Mouse (Mus musculus) embryonic facial prominence, embryonic 12.5 days (tissue): ENCODE results near the gene Plcg2. TPM values are rescaled to one million over a fixed set of nuclear protein-coding genes. Genes with fewer than 3 reads are reported as not detected.

Experiments used
- ATAC-seq: fragments of 200-750 bp; cut with Nextera tagmentation; 2 replicates; pipeline ENCODE4 v1.8.0; 2017; ENCODE audit not compliant: insufficient number of reproducible peaks, insufficient read depth, low FRiP score, low TSS enrichment
- H3K27ac ChIP-seq: fragments of 300-500 bp; sonication (generic); 2 replicates; pipeline ENCODE4 v1.5.1; 2016; ENCODE audit warnings: mild to moderate bottlenecking
- H3K27me3 ChIP-seq: fragments of 300-500 bp; sonication (generic); 2 replicates; pipeline ENCODE4 v1.6.1; 2016; ENCODE audit warnings: mild to moderate bottlenecking, moderate library complexity
- H3K36me3 ChIP-seq: fragments of 300-500 bp; sonication (generic); 2 replicates; pipeline ENCODE4 v1.6.1; 2016; ENCODE audit warnings: mild to moderate bottlenecking
- H3K4me1 ChIP-seq: fragments of 300-500 bp; sonication (generic); 2 replicates; pipeline ENCODE4 v1.6.1; 2016
- H3K4me2 ChIP-seq: fragments of 300-500 bp; sonication (generic); replicated peaks from 2 replicates; pipeline ENCODE4 v1.6.1; 2016; ENCODE audit warnings: mild to moderate bottlenecking, moderate library complexity
- H3K4me3 ChIP-seq: fragments of 300-500 bp; sonication (generic); 2 replicates; pipeline ENCODE4 v1.5.1; 2016; ENCODE audit warnings: mild to moderate bottlenecking
- H3K9ac ChIP-seq: fragments of 300-500 bp; sonication (generic); 2 replicates; pipeline ENCODE4 v1.6.1; 2016; ENCODE audit warnings: mild to moderate bottlenecking, moderate library complexity
- H3K9me3 ChIP-seq: fragments of 300-500 bp; sonication (generic); 2 replicates; pipeline ENCODE4 v1.6.1; 2016; ENCODE audit warnings: mild to moderate bottlenecking, moderate library complexity
- WGBS: fragments of 180-500 bp; shearing (Covaris S2); methylation state at CpG from one replicate; pipeline ENCODE4 v1.1.7; 2016; 5-methylcytosine and 5-hydroxymethylcytosine counted together
- polyA plus RNA-seq: library from polyadenylated mRNA; unstranded; fragments of >200 nt; fragmentation: Nextera tagmentation; extraction: Ambion mirVana; gene quantifications from 2 replicates; pipeline ENCODE4 v1.2.1, GENCODE M21; 2016

Gene Plcg2
- polyA plus RNA-seq, 1 experiment from 2014 or later = 2.8 TPM

GRCm38 (mm10) chr8:117604101-117604500, 106.0 kb downstream of the Plcg2 start:
- no peaks in the 10 kb centered on the region for H3K27me3 ChIP-seq
- no peak overlapping the region for H3K9ac ChIP-seq
- H3K27ac ChIP-seq = no peak overlapping the region
- H3K4me2 ChIP-seq = no peak overlapping the region
- H3K4me3 ChIP-seq = no peak overlapping the region
- H3K9me3 ChIP-seq = no peaks in the 10 kb centered on the region
- no peaks in the 10 kb centered on the region for H3K4me1 ChIP-seq
- H3K36me3 ChIP-seq = no peaks in the 10 kb centered on the region
- 86% methylated on average over 12 of the region's 12 CpGs for WGBS
- ATAC-seq = no peak

- Histone ChIP-seq H3K9ac (no peak overlapping the region), H3K27me3 (no peaks in the 10 kb centered on the region), H3K36me3 (no peaks in the 10 kb centered on the region), H3K9me3 (no peaks in the 10 kb centered on the region), H3K4me3 (no peak overlapping the region), H3K4me1 (no peaks in the 10 kb centered on the region), H3K27ac (no peak overlapping the region), H3K4me2 (no peak overlapping the region)
- ATAC-seq = no peak
- 91% methylated on average over 14 of the region's 14 CpGs for WGBS
Observed at GRCm38 (mm10) chr8:117604671-117605070, 106.6 kb downstream of the Plcg2 start.

- no peak overlapping the region for H3K27ac ChIP-seq
- no peak overlapping the region for H3K9ac ChIP-seq
- H3K4me3 ChIP-seq = no peak overlapping the region
- no peak for ATAC-seq
- WGBS = 88% methylated on average over 8 of the region's 8 CpGs
- no peaks in the 10 kb centered on the region for H3K36me3 ChIP-seq
- H3K9me3 ChIP-seq = no peaks in the 10 kb centered on the region
- no peaks in the 10 kb centered on the region for H3K27me3 ChIP-seq
- H3K4me2 ChIP-seq = no peak overlapping the region
- H3K4me1 ChIP-seq = no peaks in the 10 kb centered on the region
Observed at GRCm38 (mm10) chr8:117605201-117605600, 107.1 kb downstream of the Plcg2 start.

GRCm38 (mm10) chr8:117610506-117610905, 112.4 kb downstream of the Plcg2 start:
- Histone ChIP-seq H3K9me3 (no peaks in the 10 kb centered on the region), H3K27ac (no peak overlapping the region), H3K4me2 (no peak overlapping the region), H3K4me1 (no peaks in the 10 kb centered on the region), H3K9ac (no peak overlapping the region), H3K4me3 (no peak overlapping the region), H3K27me3 (no peaks in the 10 kb centered on the region), H3K36me3 (no peaks in the 10 kb centered on the region)
- no peak for ATAC-seq
- WGBS = 91% methylated on average over 10 of the region's 10 CpGs

GRCm38 (mm10) chr8:117612861-117613260, 114.8 kb downstream of the Plcg2 start:
- no peak for ATAC-seq
- H3K4me1 ChIP-seq = no peaks in the 10 kb centered on the region
- no peak overlapping the region for H3K27ac ChIP-seq
- no peak overlapping the region for H3K4me3 ChIP-seq
- H3K9me3 ChIP-seq = no peaks in the 10 kb centered on the region
- WGBS = 83% methylated on average over 12 of the region's 12 CpGs
- H3K9ac ChIP-seq = no peak overlapping the region
- H3K36me3 ChIP-seq = no peaks in the 10 kb centered on the region
- no peaks in the 10 kb centered on the region for H3K27me3 ChIP-seq
- no peak overlapping the region for H3K4me2 ChIP-seq

- ATAC-seq = no peak
- Histone ChIP-seq H3K27ac (no peak overlapping the region), H3K4me3 (no peak overlapping the region), H3K9me3 (no peaks in the 10 kb centered on the region), H3K4me1 (no peaks in the 10 kb centered on the region), H3K9ac (no peak overlapping the region), H3K4me2 (no peak overlapping the region), H3K27me3 (no peaks in the 10 kb centered on the region), H3K36me3 (no peaks in the 10 kb centered on the region)
- WGBS = 77% methylated on average over 14 of the region's 14 CpGs
Observed at GRCm38 (mm10) chr8:117626040-117626838, 128.1 kb downstream of the Plcg2 start.

- Histone ChIP-seq H3K4me2 (no peak overlapping the region), H3K27me3 (no peaks in the 10 kb centered on the region), H3K9ac (no peak overlapping the region), H3K9me3 (no peaks in the 10 kb centered on the region), H3K4me1 (no peaks in the 10 kb centered on the region), H3K27ac (no peak overlapping the region), H3K4me3 (no peak overlapping the region), H3K36me3 (no peaks in the 10 kb centered on the region)
- ATAC-seq = no peak
- WGBS = 73% methylated on average over 9 of the region's 9 CpGs
Observed at GRCm38 (mm10) chr8:117627096-117627495, 129.0 kb downstream of the Plcg2 start.

GRCm38 (mm10) chr8:117632532-117632931, 134.4 kb downstream of the Plcg2 start:
- ATAC-seq = no peak
- Histone ChIP-seq H3K4me1 (no peaks in the 10 kb centered on the region), H3K27ac (no peak overlapping the region), H3K9me3 (no peaks in the 10 kb centered on the region), H3K4me2 (no peak overlapping the region), H3K9ac (no peak overlapping the region), H3K4me3 (no peak overlapping the region), H3K36me3 (no peaks in the 10 kb centered on the region), H3K27me3 (no peaks in the 10 kb centered on the region)
- 87% methylated on average over 5 of the region's 5 CpGs for WGBS

- no peak overlapping the region for H3K9ac ChIP-seq
- H3K4me3 ChIP-seq = no peak overlapping the region
- no peaks in the 10 kb centered on the region for H3K27me3 ChIP-seq
- no peaks in the 10 kb centered on the region for H3K36me3 ChIP-seq
- 88% methylated on average over 7 of the region's 7 CpGs for WGBS
- no peak overlapping the region for H3K27ac ChIP-seq
- no peak for ATAC-seq
- no peaks in the 10 kb centered on the region for H3K9me3 ChIP-seq
- no peak overlapping the region for H3K4me2 ChIP-seq
- H3K4me1 ChIP-seq = no peaks in the 10 kb centered on the region
Observed at GRCm38 (mm10) chr8:117634406-117634805, 136.3 kb downstream of the Plcg2 start.

GRCm38 (mm10) chr8:117637462-117637861, 139.4 kb downstream of the Plcg2 start:
- Histone ChIP-seq H3K4me1 (no peaks in the 10 kb centered on the region), H3K36me3 (no peaks in the 10 kb centered on the region), H3K9ac (no peak overlapping the region), H3K4me2 (no peak overlapping the region), H3K9me3 (peaks cover 4% of the 10 kb centered on the region; the same call in 1 of the 2 replicates), H3K27ac (no peak overlapping the region), H3K4me3 (no peak overlapping the region), H3K27me3 (no peaks in the 10 kb centered on the region)
- no peak for ATAC-seq
- WGBS = 58% methylated on average over 3 of the region's 3 CpGs

GRCm38 (mm10) chr8:117639631-117640030, 141.5 kb downstream of the Plcg2 start:
- H3K4me3 ChIP-seq = no peak overlapping the region
- no peaks in the 10 kb centered on the region for H3K4me1 ChIP-seq
- H3K9ac ChIP-seq = no peak overlapping the region
- no peak for ATAC-seq
- 95% methylated on average over 9 of the region's 9 CpGs for WGBS
- peaks cover 4% of the 10 kb centered on the region; the same call in 1 of the 2 replicates for H3K9me3 ChIP-seq
- H3K36me3 ChIP-seq = no peaks in the 10 kb centered on the region
- no peak overlapping the region for H3K4me2 ChIP-seq
- no peak overlapping the region for H3K27ac ChIP-seq
- H3K27me3 ChIP-seq = no peaks in the 10 kb centered on the region

- H3K4me2 ChIP-seq = no peak overlapping the region
- H3K9ac ChIP-seq = no peak overlapping the region
- no peaks in the 10 kb centered on the region for H3K9me3 ChIP-seq
- 70% methylated on average over 5 of the region's 5 CpGs for WGBS
- no peak overlapping the region for H3K27ac ChIP-seq
- no peaks in the 10 kb centered on the region for H3K4me1 ChIP-seq
- ATAC-seq = no peak
- no peaks in the 10 kb centered on the region for H3K27me3 ChIP-seq
- H3K36me3 ChIP-seq = no peaks in the 10 kb centered on the region
- H3K4me3 ChIP-seq = no peak overlapping the region
Observed at GRCm38 (mm10) chr8:117645486-117645885, 147.4 kb downstream of the Plcg2 start.
